Comparison of ENCODE assay signal across 8 mouse cellular contexts in genomic region chr2:53192386-53192785, GRCm38 (mm10). TPM values are rescaled to one million over a fixed set of nuclear protein-coding genes. Genes with fewer than 3 reads are reported as not detected.
DNase-seq lines count a peak whose midpoint lies in the region; ATAC-seq and TF ChIP-seq lines count a peak whose summit lies in the region.

No protein-coding gene starts in this region.

- ATAC-seq in heart, embryonic 14.5 days (ENCODE audit: insufficient number of reproducible peaks, insufficient read depth, low FRiP score, low read depth) = peak; percentile 5; the same call in 1 of the 2 replicates
- no peak for ATAC-seq in liver, embryonic 12.5 days

- WGBS in heart, embryonic 14.5 days = under 1% methylated on average over 20 of the region's 20 CpGs
- WGBS in liver, embryonic 12.5 days (ENCODE audit: insufficient replicate concordance) = 2% methylated on average over 20 of the region's 20 CpGs

- TF ChIP-seq CTCF in embryonic fibroblast, embryonic 13.5 days (IDR thresholded peaks at IDR 0.05; ENCODE audit: borderline replicate concordance, insufficient read depth, low read length) = no peak

- TF ChIP-seq POLR2A in embryonic fibroblast, embryonic 13.5 days (IDR thresholded peaks at IDR 0.05; ENCODE audit: low read depth, low read length) = 0 out of 2 replicates have a peak, but pooled peaks have one; percentile 12

- in situ Hi-C loops in ES-E14 (cut with MboI; ENCODE audit: low sequenced_read_pairs in 2 of 2, unreplicated experiment in 2 of 2) = no loop called here

- H3K27me3 ChIP-seq in heart, embryonic 14.5 days (ENCODE audit: control insufficient read depth, insufficient read depth, low read length) = no peaks in the 10 kb centered on the region
- H3K27me3 ChIP-seq in liver, embryonic 12.5 days (replicated peaks) = no peaks in the 10 kb centered on the region

- peaks cover 4 to 12% of the 10 kb centered on the region in 2 experiments for H3K4me1 ChIP-seq in heart, embryonic 14.5 days (ENCODE audit: control insufficient read depth in 2 of 2, insufficient read depth in 2 of 2, low read length in 2 of 2)
- peaks cover 1 to 12% of the 10 kb centered on the region in 2 experiments; a peak in 3 of 4 replicates for H3K4me1 ChIP-seq in ES-E14 (ENCODE audit: control insufficient read depth in 2 of 2, insufficient read depth in 2 of 2, low read length in 2 of 2, poor library complexity in 1 of 2)
- H3K4me1 ChIP-seq in embryonic fibroblast, embryonic 13.5 days (ENCODE audit: control insufficient read depth, insufficient read depth, low read length) = no peaks in the 10 kb centered on the region
- H3K4me1 ChIP-seq in liver, embryonic 12.5 days = peaks cover 36% of the 10 kb centered on the region

- H3K4me3 ChIP-seq in heart, embryonic 14.5 days (ENCODE audit: control insufficient read depth in 1 of 2, insufficient read depth in 1 of 2, low read depth in 1 of 2, low read length in 2 of 2) = peak overlapping the region; percentile 84 to 92
- peak overlapping the region; percentile 98 to 100 for H3K4me3 ChIP-seq in ES-E14 (ENCODE audit: insufficient read depth in 1 of 2, low read depth in 1 of 2, low read length in 2 of 2, poor library complexity in 1 of 2, severe bottlenecking in 1 of 2)
- H3K4me3 ChIP-seq in embryonic fibroblast, embryonic 13.5 days (ENCODE audit: insufficient read depth, low read length) = peak overlapping the region; percentile 83
- H3K4me3 ChIP-seq in liver, embryonic 12.5 days = peak overlapping the region; percentile 92

- no peaks in the 10 kb centered on the region for H3K9me3 ChIP-seq in heart, embryonic 14.5 days (ENCODE audit: control insufficient read depth, low read length)
- H3K9me3 ChIP-seq in ES-E14 (ENCODE audit: control insufficient read depth, insufficient read depth, low read depth, low read length) = no peaks in the 10 kb centered on the region
- H3K9me3 ChIP-seq in liver, embryonic 12.5 days (replicated peaks) = no peaks in the 10 kb centered on the region

- H3K27ac ChIP-seq in heart, embryonic 14.5 days (replicated peaks in 1 of 2; ENCODE audit: control insufficient read depth in 1 of 2, insufficient read depth in 1 of 2, low read depth in 2 of 2, low read length in 2 of 2) = peak overlapping the region; percentile 92 to 97
- H3K27ac ChIP-seq in ES-E14 (ENCODE audit: insufficient read depth, low read depth, low read length, poor library complexity, severe bottlenecking) = peak overlapping the region; percentile 65
- H3K27ac ChIP-seq in embryonic fibroblast, embryonic 13.5 days (ENCODE audit: insufficient read depth, low read length) = peak overlapping the region; percentile 66
- H3K27ac ChIP-seq in liver, embryonic 12.5 days = peak overlapping the region; percentile 93

- H3K9ac ChIP-seq in heart, embryonic 14.5 days (ENCODE audit: low read length) = peak overlapping the region; percentile 90
- peak overlapping the region; percentile 93 for H3K9ac ChIP-seq in ES-E14 (ENCODE audit: insufficient read depth, low read depth, low read length, poor library complexity, severe bottlenecking)
- H3K9ac ChIP-seq in liver, embryonic 12.5 days = peak overlapping the region; percentile 93

- H3K4me2 ChIP-seq in heart, embryonic 14.5 days (ENCODE audit: low read length) = peak overlapping the region; percentile 92
- peak overlapping the region; percentile 90 for H3K4me2 ChIP-seq in liver, embryonic 12.5 days

- DNase-seq in heart, postnatal 4 days = no peak
- DNase-seq in ES-E14 (ENCODE audit: low read depth, low spot score) = peak; percentile 25
- no peak for DNase-seq in spleen, adult 12 weeks (ENCODE audit: low spot score)
- DNase-seq in adrenal gland, adult 18-20 months (ENCODE audit: low spot score in 2 of 2) = no peak
- no peak for DNase-seq in frontal cortex, postnatal 36 days (ENCODE audit: low spot score in 2 of 2)

- peaks cover 50% of the 10 kb centered on the region for H3K36me3 ChIP-seq in heart, embryonic 14.5 days (ENCODE audit: control insufficient read depth, insufficient read depth, low read length)
- H3K36me3 ChIP-seq in ES-E14 (ENCODE audit: control insufficient read depth, insufficient read depth, low read length, poor library complexity, severe bottlenecking) = peaks cover 6% of the 10 kb centered on the region; the same call in 1 of the 2 replicates
- H3K36me3 ChIP-seq in liver, embryonic 12.5 days = peaks cover 46% of the 10 kb centered on the region

TF ChIP-seq in ES-E14, 5 proteins besides CTCF, POLR2A, EP300 and RAD21:
- TF ChIP-seq HCFC1 (IDR thresholded peaks at IDR 0.05; ENCODE audit: borderline replicate concordance, insufficient read depth, low read length) (no peak), CHD2 (IDR thresholded peaks at IDR 0.05; ENCODE audit: low read depth, low read length) (no peak), ZC3H11A (IDR thresholded peaks at IDR 0.05; ENCODE audit: borderline replicate concordance, low read depth, low read length) (no peak), ZNF384 (IDR thresholded peaks at IDR 0.05; ENCODE audit: low read depth, low read length) (no peak), MAFK (IDR thresholded peaks at IDR 0.05; ENCODE audit: insufficient read depth, low read depth, low read length) (no peak)

RNA-seq across cellular contexts. Expression of gene Arl6ip6, which starts 0.9 kb away (rescaled TPM):
- polyA plus RNA-seq in heart, embryonic 14.5 days (2014; fragmentation: Nextera tagmentation; extraction: Ambion mirVana) = 32.3 and 32.4 TPM in 2 replicates
- total RNA-seq in heart, postnatal 4 days (2021) = 10 to 100 TPM; 23.3 to 24.3 TPM
- total RNA-seq in ES-E14 (2012; rRNA removed) = 67.0 and 81.9 TPM in 2 replicates
- 29.4 and 40.1 TPM in 2 replicates for polyA plus RNA-seq in embryonic fibroblast, embryonic 13.5 days (2011; ENCODE audit: insufficient read length, low read depth, missing spikeins)
- polyA plus RNA-seq in liver, embryonic 12.5 days (2016; fragmentation: Nextera tagmentation; extraction: Ambion mirVana) = 34.5 and 34.7 TPM in 2 replicates
- total RNA-seq in adrenal gland, adult 18-20 months (2021) = 10 to 100 TPM; 15.6 to 25.5 TPM

RNA-seq across cellular contexts. Expression of gene Prpf40a, which starts 1.3 kb away (rescaled TPM):
- polyA plus RNA-seq in heart, embryonic 14.5 days (2014; fragmentation: Nextera tagmentation; extraction: Ambion mirVana) = 93.0 and 101 TPM in 2 replicates
- total RNA-seq in heart, postnatal 4 days (2021) = 10 to 100 TPM; 56.8 to 57.1 TPM
- total RNA-seq in ES-E14 (2012; rRNA removed) = 115 and 136 TPM in 2 replicates
- polyA plus RNA-seq in embryonic fibroblast, embryonic 13.5 days (2011; ENCODE audit: insufficient read length, low read depth, missing spikeins) = 157 and 158 TPM in 2 replicates
- polyA plus RNA-seq in liver, embryonic 12.5 days (2016; fragmentation: Nextera tagmentation; extraction: Ambion mirVana) = 98.4 and 99.3 TPM in 2 replicates
- 10 to 100 TPM; 56.4 to 81.3 TPM for total RNA-seq in adrenal gland, adult 18-20 months (2021)
